In the genomic region with DNA sequence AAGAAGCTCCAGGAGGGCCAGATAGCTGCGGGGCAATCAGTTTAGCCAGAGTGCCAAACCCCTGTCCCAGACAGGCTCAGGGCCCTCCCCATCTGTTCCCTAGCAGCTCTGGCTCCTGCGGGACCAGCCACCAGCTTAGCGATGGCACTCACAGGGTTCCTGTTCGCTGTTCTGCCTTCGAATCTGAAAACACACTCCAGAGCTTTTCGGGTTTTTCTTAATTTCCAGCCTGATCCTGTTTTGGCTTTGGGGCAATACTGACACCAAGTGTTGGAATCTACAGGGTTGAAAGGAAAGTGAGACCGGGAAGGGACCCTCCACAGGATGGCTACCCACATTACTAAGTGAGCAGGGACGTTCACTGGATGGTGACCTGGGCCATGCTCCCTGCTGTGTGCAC, we compare ENCODE assay signal across 8 mouse cellular contexts. TPM values are rescaled to one million over a fixed set of nuclear protein-coding genes. Genes with fewer than 3 reads are reported as not detected.
A peak's percentile ranks its signal among the peaks of the same experiment; 100 is the strongest.
DNase-seq lines count a peak whose midpoint lies in the region; ATAC-seq and TF ChIP-seq lines count a peak whose summit lies in the region.

No protein-coding gene starts in this region.

- no peak for ATAC-seq in hindbrain, embryonic 11.5 days (ENCODE audit: low FRiP score)
- no peak for ATAC-seq in inflammation-experienced regulatory T-cells, adult 6 months

- no peak overlapping the region for H3K27ac ChIP-seq in cerebellum, adult 2 months (ENCODE audit: insufficient read depth, low read length)
- H3K27ac ChIP-seq in liver, adult 2 months (replicated peaks; ENCODE audit: insufficient read depth, low read depth, low read length) = no peak overlapping the region
- no peak overlapping the region for H3K27ac ChIP-seq in hindbrain, embryonic 11.5 days (ENCODE audit: low read depth, low read length)

- H3K4me2 ChIP-seq in hindbrain, embryonic 11.5 days (replicated peaks; ENCODE audit: low read depth, low read length) = no peak overlapping the region

- no peaks in the 10 kb centered on the region for H3K27me3 ChIP-seq in cerebellum, adult 2 months (ENCODE audit: control insufficient read depth, insufficient read depth, low read length)
- no peaks in the 10 kb centered on the region for H3K27me3 ChIP-seq in liver, adult 2 months (ENCODE audit: control insufficient read depth, insufficient read depth, low read length)
- no peaks in the 10 kb centered on the region for H3K27me3 ChIP-seq in hindbrain, embryonic 11.5 days (ENCODE audit: control insufficient read depth, insufficient read depth, low read length)

- peak; percentile 5 to 6 for DNase-seq in cerebellum, adult 18-20 months
- no peak for DNase-seq in cerebellum, adult 2 months
- no peak for DNase-seq in liver, adult 2 months (ENCODE audit: extremely low read depth, low read depth, low spot score)
- DNase-seq in liver = no peak
- DNase-seq in hindbrain, embryonic 11.5 days (ENCODE audit: low spot score) = peak; percentile 22
- DNase-seq in lung, postnatal 36 days = peak; percentile 26
- no peak for DNase-seq in spleen, postnatal 14 days (ENCODE audit: low spot score in 2 of 2)

- 6% methylated on average over 8 of the region's 8 CpGs for WGBS in cerebellum, adult 2 months
- WGBS in liver, adult 2 months = 43% methylated on average over 8 of the region's 8 CpGs
- 26% methylated on average over 8 of the region's 8 CpGs for WGBS in hindbrain, embryonic 11.5 days

- no peaks in the 10 kb centered on the region for H3K9me3 ChIP-seq in hindbrain, embryonic 11.5 days (ENCODE audit: control insufficient read depth, low read length)

- H3K4me3 ChIP-seq in cerebellum, adult 2 months (replicated peaks; ENCODE audit: insufficient read depth, low read depth, low read length) = no peak overlapping the region
- no peak overlapping the region for H3K4me3 ChIP-seq in liver, adult 2 months (ENCODE audit: insufficient read depth, low read depth, low read length)
- H3K4me3 ChIP-seq in hindbrain, embryonic 11.5 days (ENCODE audit: low read depth, low read length) = no peak overlapping the region

- H3K9ac ChIP-seq in liver, adult 2 months (ENCODE audit: low read depth, low read length) = no peak overlapping the region
- no peak overlapping the region for H3K9ac ChIP-seq in hindbrain, embryonic 11.5 days (ENCODE audit: low read depth, low read length)

- no peak for TF ChIP-seq POLR2A in cerebellum, adult 2 months (IDR thresholded peaks at IDR 0.05; ENCODE audit: borderline replicate concordance, insufficient read depth, low read length)
- no peak for TF ChIP-seq POLR2A in liver, adult 2 months (IDR thresholded peaks at IDR 0.05; ENCODE audit: extremely low read depth, insufficient read depth, low read length)

- H3K36me3 ChIP-seq in liver, adult 2 months (ENCODE audit: control insufficient read depth, insufficient read depth, low read length) = no peaks in the 10 kb centered on the region
- H3K36me3 ChIP-seq in hindbrain, embryonic 11.5 days (ENCODE audit: control insufficient read depth, insufficient read depth, low read length) = no peaks in the 10 kb centered on the region

- no peak for TF ChIP-seq CTCF in cerebellum, adult 2 months (IDR thresholded peaks at IDR 0.05; ENCODE audit: borderline replicate concordance, insufficient read depth, low read depth, low read length)
- TF ChIP-seq CTCF in liver, adult 2 months (IDR thresholded peaks at IDR 0.05; ENCODE audit: low read depth, low read length) = peak; percentile 25; the same call in 1 of the 2 replicates

- H3K4me1 ChIP-seq in cerebellum, adult 2 months (ENCODE audit: control insufficient read depth, insufficient read depth, low read length) = no peaks in the 10 kb centered on the region
- peaks cover 2% of the 10 kb centered on the region for H3K4me1 ChIP-seq in liver, adult 2 months (ENCODE audit: control insufficient read depth, insufficient read depth, low read length)
- H3K4me1 ChIP-seq in hindbrain, embryonic 11.5 days (replicated peaks; ENCODE audit: control insufficient read depth, insufficient read depth, low read length) = no peaks in the 10 kb centered on the region

- no peaks in the 10 kb centered on the region for H3K79me2 ChIP-seq in liver, adult 2 months (ENCODE audit: control insufficient read depth, insufficient read depth, low read length)

RNA-seq across cellular contexts. Expression of gene Enpp6, which starts 50.6 kb away (rescaled TPM):
- 16.2 and 20.6 TPM in 2 replicates for polyA plus RNA-seq in cerebellum, adult 2 months (2012; rRNA removed)
- 1.2 and 1.7 TPM in 2 replicates for total RNA-seq in liver, adult 2 months (2014; rRNA removed)
- polyA plus RNA-seq in liver, adult 2 months (2012; rRNA removed) = 0.90 and 1.0 TPM in 2 replicates
- 0.45 and 0.48 TPM in 2 replicates for polyA plus RNA-seq in hindbrain, embryonic 11.5 days (2014; fragmentation: Nextera tagmentation; extraction: Ambion mirVana)
- 1 to 10 TPM in 1 of 3 experiments, under 1 TPM in 2; 0.86 to 1.2 (median 0.99) TPM for polyA plus RNA-seq in inflammation-experienced regulatory T-cells, adult 6 months (2017; shearing (Covaris generic))

Comparison
In these comparisons a context has a peak if more than half of its experiments do, and no peak if none do; other contexts are left out.
1. DNase-seq: peak in cerebellum, adult 18-20 months (2 of 2), hindbrain, embryonic 11.5 days (single experiment) and lung, postnatal 36 days (single experiment); none in cerebellum, adult 2 months (0 of 2), liver, adult 2 months (single experiment), liver (single experiment) and spleen, postnatal 14 days (0 of 2).